In genomic region chr6:35027257-35027656, GRCm38 (mm10) we compare ENCODE assay signal across 12 mouse cellular contexts. TPM values are rescaled to one million over a fixed set of nuclear protein-coding genes. Genes with fewer than 3 reads are reported as not detected.
A peak's percentile ranks its signal among the peaks of the same experiment; 100 is the strongest.
DNase-seq lines count a peak whose midpoint lies in the region; TF ChIP-seq lines count a peak whose summit lies in the region.
"Had no signal": no experiment of that assay in that cellular context is flagged by ENCODE, and none has a peak within 500 bp of the region (broad histone marks: within the 10 kb centered on the region; RNA-seq: fewer than 3 reads in every experiment).

No protein-coding gene starts in this region.

- no peak for TF ChIP-seq POLR2A in ES-Bruce4 (IDR thresholded peaks at IDR 0.05; ENCODE audit: insufficient read depth, low read length)

- no peaks in the 10 kb centered on the region for H3K9me3 ChIP-seq in ES-Bruce4 (replicated peaks; ENCODE audit: control insufficient read depth, insufficient read depth, low read length, poor library complexity, severe bottlenecking)
- H3K9me3 ChIP-seq in limb, embryonic 10.5 days (replicated peaks), result no peaks in the 10 kb centered on the region
- H3K9me3 ChIP-seq: embryonic facial prominence, embryonic 12.5 days; hindbrain, embryonic 12.5 days had no signal

- no peak overlapping the region for H3K9ac ChIP-seq in ES-Bruce4 (ENCODE audit: low read depth, poor library complexity, severe bottlenecking)
- H3K9ac ChIP-seq: embryonic facial prominence, embryonic 12.5 days; hindbrain, embryonic 12.5 days had no signal

- TF ChIP-seq EP300 in ES-Bruce4 (IDR thresholded peaks at IDR 0.05; ENCODE audit: insufficient read depth, low read depth, low read length), result no peak

- no peak overlapping the region for H3K4me3 ChIP-seq in ES-Bruce4 (ENCODE audit: low read depth, low read length)
- no peak overlapping the region for H3K4me3 ChIP-seq in limb, embryonic 10.5 days
- H3K4me3 ChIP-seq: embryonic facial prominence, embryonic 12.5 days; hindbrain, embryonic 12.5 days had no signal

- 0 out of 2 replicates have a peak, but pooled peaks cover 2% of the 10 kb centered on the region for H3K36me3 ChIP-seq in ES-Bruce4 (ENCODE audit: control insufficient read depth, insufficient read depth, low read length, poor library complexity, severe bottlenecking)
- H3K36me3 ChIP-seq in limb, embryonic 10.5 days, result peaks cover 13% of the 10 kb centered on the region

- 77% methylated on average over 6 of the region's 6 CpGs for WGBS in limb, embryonic 10.5 days

- H3K4me1 ChIP-seq in ES-Bruce4 (ENCODE audit: control insufficient read depth, insufficient read depth, low read length), result peaks cover 6% of the 10 kb centered on the region
- H3K4me1 ChIP-seq in limb, embryonic 10.5 days, result peaks cover 10% of the 10 kb centered on the region
- H3K4me1 ChIP-seq: hindbrain, embryonic 12.5 days had no signal

- peak overlapping the region; percentile 82 for H3K27ac ChIP-seq in ES-Bruce4 (ENCODE audit: insufficient read depth, low read length)
- H3K27ac ChIP-seq in limb, embryonic 10.5 days, result no peak overlapping the region
- H3K27ac ChIP-seq: embryonic facial prominence, embryonic 12.5 days; hindbrain, embryonic 12.5 days had no signal

- intact Hi-C loops in heart, postnatal 10 days (cut with DNase I), result no loop called here

- TF ChIP-seq CTCF in ES-Bruce4 (IDR thresholded peaks at IDR 0.05; ENCODE audit: low read depth, low read length), result no peak

- no peaks in the 10 kb centered on the region for H3K27me3 ChIP-seq in ES-Bruce4 (ENCODE audit: control insufficient read depth, insufficient read depth, low read length, poor library complexity, severe bottlenecking)
- H3K27me3 ChIP-seq in limb, embryonic 10.5 days (ENCODE audit: low read depth, poor library complexity, severe bottlenecking), result no peaks in the 10 kb centered on the region
- H3K27me3 ChIP-seq: embryonic facial prominence, embryonic 12.5 days; hindbrain, embryonic 12.5 days had no signal

- DNase-seq in heart, postnatal 10 days, result peak; percentile 21 to 25
- DNase-seq in heart, postnatal 4 days, result no peak
- DNase-seq in R1 (ENCODE audit: low read depth, low spot score), result peak; percentile 78
- peak; percentile 17 to 30 for DNase-seq in cerebellum, postnatal 36 days
- DNase-seq in adrenal gland, adult (ENCODE audit: inconsistent age in 2 of 2, low spot score in 1 of 2), result no peak
- DNase-seq in embryo, embryonic 11 days, result no peak
- DNase-seq in limb, embryonic 10.5 days (ENCODE audit: low spot score), result no peak

RNA-seq across cellular contexts. Expression of gene Slc23a4, which starts 39.1 kb away (rescaled TPM):
- under 1 TPM; 0.42 to 0.43 TPM for total RNA-seq in heart, postnatal 10 days (2021)
- total RNA-seq in heart, postnatal 4 days (2021), result under 1 TPM; 0.45 to 0.83 TPM
- 1.3 and 2.4 TPM in 2 replicates for polyA plus RNA-seq in ES-Bruce4 (2011; ENCODE audit: insufficient read depth, insufficient read length, low read depth, missing spikeins)
- 0.18 and 0.45 TPM in 2 replicates for polyA plus RNA-seq in limb, embryonic 10.5 days (2016; fragmentation: Nextera tagmentation; extraction: Ambion mirVana)
- total RNA-seq: liver, adult 2 months; monocyte, adult 5-6 weeks had no signal

Comparison
In these comparisons a context has a peak if more than half of its experiments do, and no peak if none do; other contexts are left out.
1. DNase-seq: peak in heart, postnatal 10 days (2 of 2), R1 (single experiment) and cerebellum, postnatal 36 days (2 of 2); none in heart, postnatal 4 days (single experiment), adrenal gland, adult (0 of 2), embryo, embryonic 11 days (single experiment) and limb, embryonic 10.5 days (single experiment).